Mouse (Mus musculus) heart, embryonic 13.5 days (tissue): ENCODE data around the gene Nucb1. TPM values are rescaled to one million over a fixed set of nuclear protein-coding genes. Genes with fewer than 3 reads are reported as not detected.

Experiments
- ATAC-seq: fragments of 200-750 bp; cut with Nextera tagmentation; 2 replicates; pipeline ENCODE4 v1.8.0; 2017; ENCODE audit warnings: moderate TSS enrichment; ENCODE audit not compliant: insufficient number of reproducible peaks, low FRiP score, low TSS enrichment; ENCODE audit errors: extremely low read depth
- H3K27ac ChIP-seq: fragments of 300-500 bp; sonication (generic); replicated peaks from 2 replicates; pipeline ENCODE4 v1.5.1; 2015; ENCODE audit warnings: moderate library complexity, mild to moderate bottlenecking, inconsistent platforms
- H3K27me3 ChIP-seq: fragments of 300-500 bp; sonication (generic); replicated peaks from 2 replicates; pipeline ENCODE4 v1.6.1; 2015; ENCODE audit warnings: mild to moderate bottlenecking, inconsistent platforms
- H3K36me3 ChIP-seq: fragments of 300-500 bp; sonication (generic); 2 replicates; pipeline ENCODE4 v1.6.1; 2015; ENCODE audit warnings: mild to moderate bottlenecking, inconsistent platforms
- H3K4me1 ChIP-seq: fragments of 300-500 bp; sonication (generic); 2 replicates; pipeline ENCODE4 v1.6.1; 2015; ENCODE audit warnings: inconsistent platforms
- H3K4me2 ChIP-seq: fragments of 300-500 bp; sonication (generic); 2 replicates; pipeline ENCODE4 v1.6.1; 2015; ENCODE audit warnings: inconsistent platforms, mild to moderate bottlenecking, moderate library complexity
- H3K4me3 ChIP-seq: fragments of 300-500 bp; sonication (generic); 2 replicates; pipeline ENCODE4 v1.5.1; 2015; ENCODE audit warnings: moderate library complexity, mild to moderate bottlenecking, inconsistent platforms
- H3K9ac ChIP-seq: fragments of 300-500 bp; sonication (generic); 2 replicates; pipeline ENCODE4 v1.6.1; 2015; ENCODE audit warnings: inconsistent platforms, mild to moderate bottlenecking, moderate library complexity
- H3K9me3 ChIP-seq: fragments of 300-500 bp; sonication (generic); 2 replicates; pipeline ENCODE4 v1.6.1; 2016; ENCODE audit warnings: inconsistent platforms
- WGBS: fragments of 180-500 bp; shearing (Covaris S2); methylation state at CpG from one replicate; pipeline ENCODE4 v1.1.7; 2015; ENCODE audit warnings: mixed read lengths; 5-methylcytosine and 5-hydroxymethylcytosine counted together
- microRNA-seq: library from miRNA; unstranded; fragments of <30 nt; microRNA quantifications from one replicate; pipeline ENCODE4, GENCODE M21; 2016
- polyA plus RNA-seq: library from polyadenylated mRNA; unstranded; fragments of >200 nt; fragmentation: Nextera tagmentation; extraction: Ambion mirVana; gene quantifications from 2 replicates; pipeline ENCODE4 v1.2.1, GENCODE M21; 2015

The Nucb1 gene
- polyA plus RNA-seq, 1 experiment from 2014 or later, result 175 TPM

DNA sequence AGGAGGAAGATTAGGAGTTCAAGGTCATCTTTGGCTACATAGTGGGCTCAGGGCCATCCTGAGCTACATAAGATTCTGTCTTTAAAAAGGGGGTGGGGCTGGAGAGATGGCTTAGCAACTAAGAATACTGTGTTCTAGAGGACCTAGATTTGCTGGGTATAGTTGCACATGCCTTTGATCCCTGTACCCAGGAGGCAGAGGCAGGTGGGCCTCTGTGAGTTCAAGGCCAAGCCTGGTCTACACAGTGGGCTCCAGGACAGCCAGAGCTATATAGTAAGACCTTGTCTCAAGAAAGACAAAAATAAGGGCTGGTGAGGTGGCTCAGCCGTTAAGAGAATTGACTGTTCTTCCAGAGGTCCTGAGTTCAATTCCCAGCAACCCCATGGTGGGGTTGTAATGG lies 60.2 kb downstream of the Nucb1 start:
- 88% methylated on average over 1 of the region's 1 CpGs for WGBS
- H3K36me3 ChIP-seq, result peaks cover 83% of the 10 kb centered on the region
- peaks cover 14% of the 10 kb centered on the region for H3K4me1 ChIP-seq
- ATAC-seq, result no peak
- no peak overlapping the region for H3K4me2 ChIP-seq
- H3K9ac ChIP-seq, result no peak overlapping the region
- no peak overlapping the region for H3K4me3 ChIP-seq
- H3K9me3 ChIP-seq, result no peaks in the 10 kb centered on the region
- no peaks in the 10 kb centered on the region for H3K27me3 ChIP-seq
- no peak overlapping the region for H3K27ac ChIP-seq

DNA sequence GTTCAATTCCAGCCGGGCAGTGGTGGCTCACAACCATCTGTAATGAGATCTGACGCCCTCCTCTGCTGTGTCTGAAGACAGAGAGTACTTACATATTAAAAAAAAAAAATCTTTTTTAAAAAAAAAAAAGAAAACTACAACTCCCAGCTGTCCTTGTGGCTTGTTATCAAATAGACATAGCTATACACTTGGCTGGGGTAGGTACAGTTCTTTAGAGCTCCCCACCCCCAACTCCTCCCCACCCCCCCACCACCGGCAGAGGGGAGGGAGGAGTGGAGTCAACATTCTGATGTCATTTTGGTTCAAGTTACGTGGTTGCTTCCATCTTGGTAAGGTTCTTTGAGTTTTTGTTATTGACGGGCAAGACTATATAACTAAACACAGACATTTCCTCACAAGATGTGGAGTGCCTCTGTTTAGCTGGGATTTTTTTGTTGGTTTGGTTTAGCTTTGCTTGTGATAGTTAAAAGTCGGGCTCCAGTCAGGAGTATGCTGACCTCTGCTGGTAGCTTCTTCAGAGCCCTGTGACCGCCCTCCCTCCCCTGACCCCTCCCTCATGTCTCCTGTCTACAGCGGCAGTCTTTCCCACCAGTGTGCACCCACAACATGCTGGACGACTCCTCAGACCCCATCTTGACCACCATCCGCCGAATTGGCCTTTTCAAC lies 62.7 kb downstream of the Nucb1 start:
- Histone ChIP-seq H3K4me3 (peak overlapping the region; percentile 11; the same call in 1 of the 2 replicates), H3K9ac (peak overlapping the region; percentile 55), H3K27ac (no peak overlapping the region), H3K4me1 (peaks cover 14% of the 10 kb centered on the region), H3K9me3 (no peaks in the 10 kb centered on the region), H3K4me2 (peak overlapping the region; percentile 40; the same call in 1 of the 2 replicates), H3K27me3 (no peaks in the 10 kb centered on the region), H3K36me3 (peaks cover 83% of the 10 kb centered on the region)
- 28% methylated on average over 11 of the region's 11 CpGs for WGBS
- ATAC-seq, result 0 out of 2 replicates have a peak, but pooled peaks have one; percentile 14

DNA sequence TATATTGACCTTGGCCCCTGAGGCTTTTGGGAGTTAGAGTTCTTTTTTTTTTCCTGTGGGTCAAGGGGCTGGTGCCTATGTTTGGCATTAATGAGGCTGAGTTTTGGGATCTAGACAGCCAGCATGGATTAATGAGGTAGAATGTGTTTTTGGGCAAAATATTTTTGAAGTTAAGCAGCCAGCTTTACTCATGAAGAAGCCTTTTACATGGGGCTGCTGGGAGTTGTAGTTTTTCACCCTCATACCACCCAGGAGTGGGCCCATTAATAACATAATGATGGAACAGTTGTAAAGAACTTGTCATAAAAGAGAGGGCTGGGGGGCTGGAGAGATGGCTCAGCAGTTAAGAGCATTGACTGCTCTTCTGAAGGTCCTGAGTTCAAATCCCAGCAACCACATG lies 63.6 kb downstream of the Nucb1 start:
- Histone ChIP-seq H3K36me3 (peaks cover 81% of the 10 kb centered on the region), H3K4me2 (no peak overlapping the region), H3K27ac (no peak overlapping the region), H3K27me3 (no peaks in the 10 kb centered on the region), H3K4me3 (no peak overlapping the region), H3K9ac (no peak overlapping the region), H3K4me1 (peaks cover 10% of the 10 kb centered on the region), H3K9me3 (no peaks in the 10 kb centered on the region)
- no peak for ATAC-seq

DNA sequence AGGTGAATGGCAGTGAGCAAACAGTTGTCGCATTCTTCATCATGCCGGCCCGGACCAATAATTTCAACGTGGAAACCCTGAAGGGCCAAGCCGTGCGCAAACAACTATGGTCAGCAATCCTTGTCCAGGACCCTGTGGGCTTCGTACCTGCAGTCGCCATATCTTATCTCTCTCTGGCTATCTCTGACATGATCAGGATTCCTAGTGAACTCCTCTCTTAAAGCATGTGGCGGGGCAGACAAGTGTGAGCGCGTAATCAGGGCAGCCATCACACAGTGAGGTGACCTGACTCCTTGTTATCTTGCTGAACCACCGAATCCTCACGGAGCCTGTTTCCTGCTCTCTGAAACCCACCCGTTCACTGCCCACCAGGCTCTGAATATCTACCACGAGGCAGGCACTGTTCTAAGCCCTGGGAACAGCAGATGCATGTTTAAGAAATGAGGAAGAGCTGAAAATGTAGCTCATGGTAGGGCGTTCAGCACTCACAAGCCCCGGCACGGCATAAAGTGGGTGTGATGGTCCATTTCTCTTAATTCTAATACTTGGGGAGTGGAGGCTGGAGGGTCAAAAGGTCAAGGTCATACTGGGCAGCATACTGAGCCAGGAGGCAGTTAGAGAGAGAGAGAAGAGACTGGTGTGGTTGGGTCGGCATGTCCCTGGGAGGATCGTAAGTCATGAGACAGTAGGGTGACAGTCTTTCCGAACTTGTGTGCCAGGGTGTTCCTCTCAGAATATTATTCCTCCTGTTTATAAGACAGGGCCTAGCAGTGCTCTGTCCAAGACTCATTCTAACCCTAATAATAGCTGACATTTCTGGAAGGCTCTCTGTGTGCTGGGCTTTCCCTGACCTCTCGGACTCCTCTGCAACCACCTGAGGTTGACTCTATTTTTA lies 66.4 kb downstream of the Nucb1 start:
- Histone ChIP-seq H3K4me3 (no peak overlapping the region), H3K27me3 (no peaks in the 10 kb centered on the region), H3K4me1 (peaks cover 9% of the 10 kb centered on the region), H3K36me3 (peaks cover 84% of the 10 kb centered on the region), H3K27ac (no peak overlapping the region), H3K9ac (no peak overlapping the region), H3K9me3 (no peaks in the 10 kb centered on the region), H3K4me2 (no peak overlapping the region)
- 66% methylated on average over 22 of the region's 22 CpGs for WGBS
- 0 out of 2 replicates have a peak, but pooled peaks have one; percentile 10 for ATAC-seq

Small RNA genes lying within 50 kb of the gene (microRNA-seq; reads per million reads assigned to microRNA genes)
- not detected for gene Gm22133

Other genes with a start within 250 kb of the Nucb1 start
- gene Slc6a21, start 232.9 kb downstream of the Nucb1 start, polyA plus RNA-seq, result not detected in 2 replicates
- gene Trpm4, start 176.6 kb downstream of the Nucb1 start, polyA plus RNA-seq, result 12.7 and 13.5 TPM in 2 replicates
- 24.2 and 27.7 TPM in 2 replicates for gene Hrc, start 175.1 kb downstream of the Nucb1 start, polyA plus RNA-seq
- 2.3 and 2.9 TPM in 2 replicates for gene Ppfia3, start 143.4 kb downstream of the Nucb1 start, polyA plus RNA-seq
- 1.0 and 1.2 TPM in 2 replicates for gene Lin7b, start 139.8 kb downstream of the Nucb1 start, polyA plus RNA-seq
- gene Snrnp70, start 114.7 kb downstream of the Nucb1 start, polyA plus RNA-seq, result 136 and 140 TPM in 2 replicates
- gene Kcna7, start 104.8 kb downstream of the Nucb1 start, polyA plus RNA-seq, result 0.32 and 0.50 TPM in 2 replicates
- 1.6 and 1.8 TPM in 2 replicates for gene Ntf5, start 96.7 kb downstream of the Nucb1 start, polyA plus RNA-seq
- gene Lhb, start 89.6 kb downstream of the Nucb1 start, polyA plus RNA-seq, result not detected in 2 replicates
- 91.8 and 95.3 TPM in 2 replicates for gene Gys1, start 75.6 kb downstream of the Nucb1 start, polyA plus RNA-seq
- gene Ruvbl2, start 72.3 kb downstream of the Nucb1 start, polyA plus RNA-seq, result 80.6 and 85.6 TPM in 2 replicates
- gene Ftl1, start 50.5 kb downstream of the Nucb1 start, polyA plus RNA-seq, result 5,089 and 5,516 TPM in 2 replicates
- gene Bax, start 43.5 kb downstream of the Nucb1 start, polyA plus RNA-seq, result 124 and 139 TPM in 2 replicates
- 0.74 and 1.0 TPM in 2 replicates for gene Tulp2, start 28.5 kb downstream of the Nucb1 start, polyA plus RNA-seq
- gene Gm45808, start 23.6 kb downstream of the Nucb1 start, polyA plus RNA-seq, result not detected in 2 replicates
- gene Dhdh, start 21.6 kb downstream of the Nucb1 start, polyA plus RNA-seq, result 3.9 TPM in 2 replicates
- 38.5 and 49.6 TPM in 2 replicates for gene Ppp1r15a, start 15.9 kb upstream of the Nucb1 start, polyA plus RNA-seq
- gene Plekha4, start 15.9 kb upstream of the Nucb1 start, polyA plus RNA-seq, result 1.1 and 1.2 TPM in 2 replicates
- 0.43 and 0.52 TPM in 2 replicates for gene Hsd17b14, start 44.5 kb upstream of the Nucb1 start, polyA plus RNA-seq
- 65.4 and 66.3 TPM in 2 replicates for gene Bcat2, start 59.7 kb upstream of the Nucb1 start, polyA plus RNA-seq
- gene Fgf21, start 105.1 kb upstream of the Nucb1 start, polyA plus RNA-seq, result not detected in 2 replicates
- not detected in 2 replicates for gene Fut1, start 106.9 kb upstream of the Nucb1 start, polyA plus RNA-seq
- 0.11 and 0.19 TPM in 2 replicates for gene Izumo1, start 111.4 kb upstream of the Nucb1 start, polyA plus RNA-seq
- gene Rasip1, start 117.1 kb upstream of the Nucb1 start, polyA plus RNA-seq, result 17.1 and 18.9 TPM in 2 replicates
- 3.3 and 5.0 TPM in 2 replicates for gene Mamstr, start 129.6 kb upstream of the Nucb1 start, polyA plus RNA-seq
- gene Fut2, start 156.0 kb upstream of the Nucb1 start, polyA plus RNA-seq, result 0.86 and 1.1 TPM in 2 replicates
- gene Ntn5, start 173.6 kb upstream of the Nucb1 start, polyA plus RNA-seq, result 0.11 TPM in 1 of 2 replicates, not detected in the other
- 0.29 and 0.47 TPM in 2 replicates for gene Sec1, start 184.0 kb upstream of the Nucb1 start, polyA plus RNA-seq
- 5.4 and 6.0 TPM in 2 replicates for gene Car11, start 189.4 kb upstream of the Nucb1 start, polyA plus RNA-seq
- 2.2 and 3.5 TPM in 2 replicates for gene Dbp, start 194.7 kb upstream of the Nucb1 start, polyA plus RNA-seq
- gene Rpl18, start 205.1 kb upstream of the Nucb1 start, polyA plus RNA-seq, result 630 and 695 TPM in 2 replicates
- 16.7 and 17.5 TPM in 2 replicates for gene Sphk2, start 207.6 kb upstream of the Nucb1 start, polyA plus RNA-seq
- gene Fam83e, start 210.8 kb upstream of the Nucb1 start, polyA plus RNA-seq, result 0.20 and 0.31 TPM in 2 replicates
- gene Spaca4, start 215.4 kb upstream of the Nucb1 start, polyA plus RNA-seq, result not detected in 2 replicates